Comparison of ENCODE assay signal across 10 mouse cellular contexts in genomic region chr1:193599163-193599562, GRCm38 (mm10).
DNase-seq lines count a peak whose midpoint lies in the region; ATAC-seq and TF ChIP-seq lines count a peak whose summit lies in the region.
"Had no signal": no experiment of that assay in that cellular context is flagged by ENCODE, and none has a peak within 500 bp of the region (broad histone marks: within the 10 kb centered on the region; RNA-seq: fewer than 3 reads in every experiment).

No protein-coding gene starts in this region.

- no peaks in the 10 kb centered on the region for H3K9me3 ChIP-seq in lung, embryonic 14.5 days (ENCODE audit: low read depth, low read length)
- no peaks in the 10 kb centered on the region for H3K9me3 ChIP-seq in limb, embryonic 10.5 days (replicated peaks)
- H3K9me3 ChIP-seq: heart, embryonic 15.5 days; neural tube, embryonic 12.5 days had no signal

- H3K4me1 ChIP-seq in lung, embryonic 14.5 days (ENCODE audit: insufficient read depth), result no peaks in the 10 kb centered on the region
- no peaks in the 10 kb centered on the region for H3K4me1 ChIP-seq in limb, embryonic 10.5 days
- H3K4me1 ChIP-seq: heart, embryonic 15.5 days; neural tube, embryonic 12.5 days had no signal

- H3K9ac ChIP-seq in lung, embryonic 14.5 days, result no peak overlapping the region
- H3K9ac ChIP-seq: heart, embryonic 15.5 days; neural tube, embryonic 12.5 days had no signal

- no peaks in the 10 kb centered on the region for H3K27me3 ChIP-seq in lung, embryonic 14.5 days (ENCODE audit: insufficient read depth, low read length)
- H3K27me3 ChIP-seq in splenic B cell, adult 2 months (ENCODE audit: control insufficient read depth, insufficient read depth, low read length, poor library complexity, severe bottlenecking), result no peaks in the 10 kb centered on the region
- H3K27me3 ChIP-seq in limb, embryonic 10.5 days (ENCODE audit: low read depth, poor library complexity, severe bottlenecking), result no peaks in the 10 kb centered on the region
- H3K27me3 ChIP-seq: heart, embryonic 15.5 days; neural tube, embryonic 12.5 days had no signal

- no peak overlapping the region for H3K27ac ChIP-seq in lung, embryonic 14.5 days (ENCODE audit: low read depth)
- no peak overlapping the region for H3K27ac ChIP-seq in limb, embryonic 10.5 days
- H3K27ac ChIP-seq: heart, embryonic 15.5 days; neural tube, embryonic 12.5 days had no signal

- H3K36me3 ChIP-seq in lung, embryonic 14.5 days (ENCODE audit: insufficient read depth), result no peaks in the 10 kb centered on the region
- H3K36me3 ChIP-seq in splenic B cell, adult 2 months (ENCODE audit: control insufficient read depth, insufficient read depth, low read length, poor library complexity, severe bottlenecking), result no peaks in the 10 kb centered on the region
- H3K36me3 ChIP-seq in limb, embryonic 10.5 days, result no peaks in the 10 kb centered on the region
- H3K36me3 ChIP-seq: heart, embryonic 15.5 days; neural tube, embryonic 12.5 days had no signal

- WGBS in lung, embryonic 14.5 days, result 19% methylated on average over 1 of the region's 1 CpGs
- 28% methylated on average over 1 of the region's 1 CpGs for WGBS in limb, embryonic 10.5 days

- no peak overlapping the region for H3K4me2 ChIP-seq in lung, embryonic 14.5 days
- H3K4me2 ChIP-seq: heart, embryonic 15.5 days; neural tube, embryonic 12.5 days had no signal

- no peak overlapping the region for H3K4me3 ChIP-seq in lung, embryonic 14.5 days (ENCODE audit: low read depth, low read length)
- no peak overlapping the region for H3K4me3 ChIP-seq in limb, embryonic 10.5 days
- H3K4me3 ChIP-seq: heart, embryonic 15.5 days; neural tube, embryonic 12.5 days had no signal

- peak; percentile 12 for DNase-seq in adrenal gland, postnatal 14 days
- no peak for DNase-seq in adrenal gland, postnatal 4 days (ENCODE audit: low spot score in 2 of 2)
- peak; percentile 35 for DNase-seq in lung, embryonic 14.5 days
- DNase-seq in lung, postnatal 10 days, result no peak
- peak; percentile 12 for DNase-seq in splenic B cell, adult 2 months (ENCODE audit: low read depth, low spot score)
- no peak for DNase-seq in frontal cortex, postnatal 10 days (ENCODE audit: low spot score in 2 of 2)
- DNase-seq in limb, embryonic 10.5 days (ENCODE audit: low spot score), result no peak

- TF ChIP-seq CTCF in lung, embryonic 14.5 days (IDR thresholded peaks at IDR 0.05; ENCODE audit: low read depth), result peak; percentile 64

- no peak for ATAC-seq in lung, embryonic 14.5 days (ENCODE audit: insufficient read depth)
- peak; percentile 85 for ATAC-seq in common myeloid progenitor, adult 5-6 weeks (replicated peaks; ENCODE audit: low read depth, poor library complexity, severe bottlenecking)

Comparison
In these comparisons a context has a peak if more than half of its experiments do, and no peak if none do; other contexts are left out.
1. DNase-seq: peak in adrenal gland, postnatal 14 days (single experiment), lung, embryonic 14.5 days (single experiment) and splenic B cell, adult 2 months (single experiment); none in adrenal gland, postnatal 4 days (0 of 2), lung, postnatal 10 days (single experiment), frontal cortex, postnatal 10 days (0 of 2) and limb, embryonic 10.5 days (single experiment).